Comparison of ENCODE assay signal across 10 mouse cellular contexts in the genomic region with DNA sequence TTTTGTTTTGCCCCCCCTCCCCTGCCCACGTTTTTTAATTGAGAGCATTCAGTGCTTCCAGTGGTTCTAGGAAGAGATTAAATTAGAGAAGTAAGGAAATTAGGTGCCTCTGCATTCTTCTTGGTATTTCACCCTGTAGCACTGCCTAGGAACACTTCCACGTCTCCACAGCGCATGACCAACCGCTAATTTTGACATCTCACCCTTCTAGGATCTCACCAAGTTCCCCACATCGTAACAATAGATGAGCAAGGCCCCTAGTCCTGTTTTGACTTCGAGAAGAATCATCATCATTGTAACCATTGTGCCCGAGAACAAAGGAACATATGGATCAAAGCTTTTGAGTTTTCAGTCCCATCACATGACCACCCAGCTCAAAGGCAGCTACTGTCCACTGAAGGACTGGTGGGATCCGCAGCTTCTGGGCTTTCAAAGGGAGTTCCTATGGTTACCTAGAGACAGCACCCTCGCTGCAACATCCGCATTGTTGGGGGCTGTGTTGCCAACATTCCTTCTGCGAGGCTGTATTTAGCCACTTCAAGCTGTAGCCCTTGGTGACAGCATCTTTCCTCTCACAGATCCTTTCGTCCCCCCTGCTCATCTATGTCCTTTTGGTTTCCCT. TPM values are rescaled to one million over a fixed set of nuclear protein-coding genes. Genes with fewer than 3 reads are reported as not detected.
A peak's percentile ranks its signal among the peaks of the same experiment; 100 is the strongest.
DNase-seq lines count a peak whose midpoint lies in the region; ATAC-seq and TF ChIP-seq lines count a peak whose summit lies in the region.
"Had no signal": no experiment of that assay in that cellular context is flagged by ENCODE, and none has a peak within 500 bp of the region (broad histone marks: within the 10 kb centered on the region; RNA-seq: fewer than 3 reads in every experiment).

No protein-coding gene starts in this region.

- no peak overlapping the region for H3K9ac ChIP-seq in embryonic facial prominence, embryonic 14.5 days (ENCODE audit: low read depth, low read length)
- no peak overlapping the region for H3K9ac ChIP-seq in hindbrain, embryonic 11.5 days (ENCODE audit: low read depth, low read length)

- no peaks in the 10 kb centered on the region for H3K9me3 ChIP-seq in embryonic facial prominence, embryonic 14.5 days (ENCODE audit: control insufficient read depth, low read length)
- no peaks in the 10 kb centered on the region for H3K9me3 ChIP-seq in hindbrain, embryonic 11.5 days (ENCODE audit: control insufficient read depth, low read length)

- peak; percentile 37; the same call in 1 of the 2 replicates for ATAC-seq in embryonic facial prominence, embryonic 14.5 days (ENCODE audit: low read depth)
- peak; percentile 94 for ATAC-seq in hindbrain, embryonic 11.5 days (ENCODE audit: low FRiP score)

- no peaks in the 10 kb centered on the region for H3K4me1 ChIP-seq in embryonic facial prominence, embryonic 14.5 days (ENCODE audit: control insufficient read depth, insufficient read depth, low read length)
- H3K4me1 ChIP-seq in hindbrain, embryonic 11.5 days (replicated peaks; ENCODE audit: control insufficient read depth, insufficient read depth, low read length): no peaks in the 10 kb centered on the region
- H3K4me1 ChIP-seq in lung, adult 2 months (ENCODE audit: control insufficient read depth, insufficient read depth, low read length): no peaks in the 10 kb centered on the region

- no peaks in the 10 kb centered on the region for H3K36me3 ChIP-seq in embryonic facial prominence, embryonic 14.5 days (ENCODE audit: control insufficient read depth, insufficient read depth, low read length)
- no peaks in the 10 kb centered on the region for H3K36me3 ChIP-seq in hindbrain, embryonic 11.5 days (ENCODE audit: control insufficient read depth, insufficient read depth, low read length)

- no peak for TF ChIP-seq POLR2A in lung, adult 2 months (IDR thresholded peaks at IDR 0.05; ENCODE audit: borderline replicate concordance, extremely low read depth, low read depth, low read length)

- H3K27ac ChIP-seq in embryonic facial prominence, embryonic 14.5 days (replicated peaks; ENCODE audit: low read depth, low read length): no peak overlapping the region
- no peak overlapping the region for H3K27ac ChIP-seq in hindbrain, embryonic 11.5 days (ENCODE audit: low read depth, low read length)

- 41% methylated on average over 12 of the region's 12 CpGs for WGBS in embryonic facial prominence, embryonic 14.5 days
- 19% methylated on average over 12 of the region's 12 CpGs for WGBS in hindbrain, embryonic 11.5 days
- WGBS in lung, adult 2 months: 44% methylated on average over 12 of the region's 12 CpGs

- intact Hi-C loops in left cerebral cortex, postnatal 14 days (cut with DNase I): no loop called here

- no peak for TF ChIP-seq CTCF in lung, adult 2 months (IDR thresholded peaks at IDR 0.05; ENCODE audit: insufficient read depth, low read length)

- DNase-seq in embryonic facial prominence, embryonic 14.5 days (ENCODE audit: low spot score): no peak
- peak; percentile 75 for DNase-seq in hindbrain, embryonic 11.5 days (ENCODE audit: low spot score)
- DNase-seq in left cerebral cortex, postnatal 14 days (ENCODE audit: low spot score in 2 of 2): peak; percentile 66 to 87
- DNase-seq in right cerebral cortex, adult 18-20 months: peak; percentile 47
- DNase-seq in spleen, adult 18-20 months: no peak
- no peak for DNase-seq in cerebellum, adult 9-10 months
- no peak for DNase-seq in heart, adult 8-10 months (ENCODE audit: low spot score)
- DNase-seq in lung, adult 2 months: no peak

- no peaks in the 10 kb centered on the region for H3K27me3 ChIP-seq in embryonic facial prominence, embryonic 14.5 days (replicated peaks; ENCODE audit: control insufficient read depth, insufficient read depth, low read length)
- H3K27me3 ChIP-seq in hindbrain, embryonic 11.5 days (ENCODE audit: control insufficient read depth, insufficient read depth, low read length): peaks cover 5% of the 10 kb centered on the region; the same call in 1 of the 2 replicates

- H3K4me2 ChIP-seq in embryonic facial prominence, embryonic 14.5 days (ENCODE audit: low read depth, low read length): no peak overlapping the region
- H3K4me2 ChIP-seq in hindbrain, embryonic 11.5 days (replicated peaks; ENCODE audit: low read depth, low read length): no peak overlapping the region
- H3K4me2 ChIP-seq: liver, embryonic 11.5 days had no signal

- no peak overlapping the region for H3K4me3 ChIP-seq in embryonic facial prominence, embryonic 14.5 days (ENCODE audit: low read depth, low read length)
- H3K4me3 ChIP-seq in hindbrain, embryonic 11.5 days (ENCODE audit: low read depth, low read length): no peak overlapping the region
- no peak overlapping the region for H3K4me3 ChIP-seq in lung, adult 2 months (replicated peaks; ENCODE audit: extremely low read depth, low read depth, low read length)
- H3K4me3 ChIP-seq: erythroblast, embryonic 14.5 days had no signal

RNA-seq across cellular contexts. Expression of a gene that starts 8.9 kb away (rescaled TPM):
- polyA plus RNA-seq in embryonic facial prominence, embryonic 14.5 days (2014; fragmentation: Nextera tagmentation; extraction: Ambion mirVana): 3.3 and 4.1 TPM in 2 replicates
- 28.3 and 33.0 TPM in 2 replicates for polyA plus RNA-seq in hindbrain, embryonic 11.5 days (2014; fragmentation: Nextera tagmentation; extraction: Ambion mirVana)
- 1 to 10 TPM; 5.5 to 7.8 TPM for total RNA-seq in left cerebral cortex, postnatal 14 days (2021)
- total RNA-seq in heart, adult 8-10 months (2022): 1 to 10 TPM; 1.9 to 2.7 (median 2.6) TPM
- polyA plus RNA-seq in lung, adult 2 months (2012; rRNA removed): 5.5 and 11.0 TPM in 2 replicates

RNA-seq across cellular contexts. Expression of a gene that starts 15.3 kb away (rescaled TPM):
- 12.2 and 12.5 TPM in 2 replicates for polyA plus RNA-seq in embryonic facial prominence, embryonic 14.5 days (2014; fragmentation: Nextera tagmentation; extraction: Ambion mirVana)
- 19.0 and 20.2 TPM in 2 replicates for polyA plus RNA-seq in hindbrain, embryonic 11.5 days (2014; fragmentation: Nextera tagmentation; extraction: Ambion mirVana)
- total RNA-seq in left cerebral cortex, postnatal 14 days (2021): 10 to 100 TPM; 24.6 to 27.0 TPM
- total RNA-seq in heart, adult 8-10 months (2022): 10 to 100 TPM in 3 of 4 experiments, 1 to 10 TPM in 1; 9.2 to 13.0 (median 11.2) TPM
- polyA plus RNA-seq in lung, adult 2 months (2012; rRNA removed): 4.6 and 6.3 TPM in 2 replicates

Comparison
In these comparisons a context has a peak if more than half of its experiments do, and no peak if none do; other contexts are left out.
1. DNase-seq: peak in hindbrain, embryonic 11.5 days (single experiment), left cerebral cortex, postnatal 14 days (2 of 2) and right cerebral cortex, adult 18-20 months (single experiment); none in embryonic facial prominence, embryonic 14.5 days (single experiment), spleen, adult 18-20 months (0 of 2), cerebellum, adult 9-10 months (single experiment), heart, adult 8-10 months (single experiment) and lung, adult 2 months (single experiment).